Mouse (Mus musculus) macrophage (primary cell): ENCODE data around the gene Cacng6. TPM values are rescaled to one million over a fixed set of nuclear protein-coding genes. Genes with fewer than 3 reads are reported as not detected.
A peak's percentile ranks its signal among the peaks of the same experiment; 100 is the strongest.

Source experiments
- H3K27ac ChIP-seq: fragments of 350-480 bp; formaldehyde crosslinking; 2 replicates; pipeline ENCODE4 v1.9.0; 2021
- H3K36me3 ChIP-seq: fragments of 350-480 bp; formaldehyde crosslinking; 2 replicates; pipeline ENCODE4 v1.9.0; 2021; ENCODE audit errors: inconsistent target
- H3K4me3 ChIP-seq: fragments of 350-480 bp; formaldehyde crosslinking; 2 replicates; pipeline ENCODE4 v1.9.0; 2021; ENCODE audit errors: inconsistent target
- H3K79me2 ChIP-seq: fragments of 350-480 bp; formaldehyde crosslinking; 2 replicates; pipeline ENCODE4 v1.9.0; 2021; ENCODE audit errors: inconsistent target
- WGBS: methylation state at CpG from one replicate; pipeline ENCODE4 v1.1.7; 2026; ENCODE audit warnings: inconsistent platforms; ENCODE audit not compliant: missing documents; 5-methylcytosine and 5-hydroxymethylcytosine counted together
- polyA plus RNA-seq: library from polyadenylated mRNA; stranded (reverse); fragments of 250-400 nt; gene quantifications from 3 replicates; pipeline ENCODE4 v1.2.4, GENCODE M21; 2018; ENCODE audit warnings: inconsistent platforms

The Cacng6 gene
- polyA plus RNA-seq, 1 experiment from 2014 or later, result not detected

DNA sequence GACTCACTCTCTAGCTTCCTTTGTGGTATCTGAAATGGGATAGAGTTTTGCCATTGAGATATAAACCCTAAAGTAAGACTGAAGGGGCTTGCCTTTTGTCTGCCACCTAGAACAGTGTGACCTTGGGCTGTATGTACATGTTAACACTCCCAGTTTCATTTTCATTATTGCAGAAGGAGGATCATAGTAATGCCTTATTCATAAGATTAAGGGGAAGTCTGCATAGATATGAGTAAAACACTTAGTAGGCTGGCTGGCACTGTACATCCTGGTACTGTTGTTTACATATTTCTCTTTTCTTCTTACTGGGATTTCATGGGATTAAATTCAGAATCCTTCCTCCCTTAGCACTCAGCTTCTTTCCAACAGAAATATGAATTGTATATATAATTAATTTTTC is 24.1 kb upstream of the Cacng6 start:
- Histone ChIP-seq H3K36me3 (no peaks in the 10 kb centered on the region), H3K79me2 (no peaks in the 10 kb centered on the region), H3K4me3 (no peak overlapping the region), H3K27ac (no peak overlapping the region)

DNA sequence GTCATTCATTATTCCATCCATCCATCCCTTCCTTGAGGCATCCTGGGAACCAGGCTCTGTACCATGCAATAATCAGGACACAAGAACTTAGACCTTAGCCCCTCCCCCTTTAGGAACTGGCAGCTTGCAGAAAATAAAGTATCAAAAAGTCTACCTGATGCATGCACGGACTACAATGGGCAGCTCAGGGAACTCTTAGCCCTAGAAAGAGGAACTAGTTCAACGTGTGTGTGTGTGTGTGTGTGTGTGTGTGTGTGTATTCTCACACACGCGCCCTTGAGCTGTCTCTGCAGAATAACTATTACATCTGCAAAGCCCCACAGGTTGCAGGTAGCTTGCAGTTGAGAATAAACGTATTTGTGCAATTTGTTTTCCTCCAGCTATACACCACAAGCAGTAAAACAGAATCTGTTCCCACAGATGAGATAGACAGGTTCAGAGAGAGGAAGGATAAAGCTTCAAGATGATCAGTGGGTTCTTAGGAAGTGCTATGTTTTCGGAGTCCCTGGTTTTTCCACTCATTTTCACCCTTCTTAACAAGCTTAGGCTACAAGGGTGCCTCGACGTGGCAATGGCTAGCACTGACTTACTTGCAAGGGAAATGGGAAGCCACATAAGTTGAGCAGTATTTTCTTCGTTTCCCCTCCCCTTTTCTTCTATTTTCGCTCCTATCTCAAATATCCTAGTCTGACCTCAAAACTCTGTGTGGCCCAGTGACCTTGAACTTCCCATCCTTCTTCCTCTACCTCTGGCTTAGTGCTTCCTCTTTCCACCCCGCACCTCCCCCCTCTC is 14.1 kb upstream of the Cacng6 start:
- 8% methylated on average over 11 of the region's 11 CpGs for WGBS
- Histone ChIP-seq H3K36me3 (no peaks in the 10 kb centered on the region), H3K79me2 (no peaks in the 10 kb centered on the region), H3K4me3 (no peak overlapping the region), H3K27ac (no peak overlapping the region)

GRCm38 (mm10) chr7:3411160-3411941 is 12.6 kb upstream of the Cacng6 start:
- no peak overlapping the region for H3K27ac ChIP-seq
- 2% methylated on average over 31 of the region's 33 CpGs for WGBS
- H3K4me3 ChIP-seq, result peak overlapping the region; percentile 5; the same call in 1 of the 2 replicates
- no peaks in the 10 kb centered on the region for H3K79me2 ChIP-seq
- H3K36me3 ChIP-seq, result no peaks in the 10 kb centered on the region

DNA sequence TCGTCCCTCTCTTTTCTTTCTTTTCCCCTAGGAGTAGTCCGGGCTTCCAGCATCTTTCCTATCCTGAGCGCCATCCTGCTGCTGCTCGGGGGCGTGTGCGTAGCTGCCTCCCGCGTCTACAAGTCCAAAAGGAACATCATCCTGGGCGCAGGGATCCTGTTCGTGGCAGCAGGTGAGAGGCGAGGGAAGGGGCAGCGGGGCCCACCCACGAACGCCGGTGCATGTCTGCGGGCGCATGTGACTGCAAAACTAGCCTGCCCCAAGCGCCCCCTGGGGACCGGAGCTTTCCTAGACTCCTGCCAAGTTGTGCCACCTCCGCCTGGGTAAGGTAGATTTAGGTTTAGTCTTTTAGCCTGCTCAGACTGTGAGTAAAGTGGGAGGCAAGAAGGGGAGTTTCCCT is 12.0 kb upstream of the Cacng6 start:
- no peaks in the 10 kb centered on the region for H3K36me3 ChIP-seq
- 11% methylated on average over 20 of the region's 20 CpGs for WGBS
- no peak overlapping the region for H3K27ac ChIP-seq
- no peak overlapping the region for H3K4me3 ChIP-seq
- no peaks in the 10 kb centered on the region for H3K79me2 ChIP-seq

DNA sequence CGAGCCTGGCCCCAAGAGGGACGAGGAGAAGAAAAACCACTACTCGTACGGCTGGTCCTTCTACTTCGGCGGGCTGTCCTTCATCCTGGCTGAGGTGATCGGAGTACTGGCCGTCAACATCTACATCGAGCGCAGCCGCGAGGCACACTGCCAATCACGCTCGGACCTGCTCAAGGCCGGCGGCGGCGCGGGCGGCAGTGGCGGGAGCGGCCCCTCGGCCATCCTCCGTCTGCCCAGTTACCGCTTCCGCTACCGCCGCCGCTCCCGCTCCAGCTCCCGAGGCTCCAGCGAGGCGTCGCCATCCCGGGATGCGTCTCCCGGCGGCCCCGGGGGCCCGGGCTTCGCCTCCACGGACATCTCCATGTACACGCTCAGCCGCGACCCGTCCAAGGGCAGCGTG is 9.1 kb upstream of the Cacng6 start:
- 2% methylated on average over 36 of the region's 47 CpGs for WGBS
- Histone ChIP-seq H3K4me3 (no peak overlapping the region), H3K36me3 (no peaks in the 10 kb centered on the region), H3K79me2 (no peaks in the 10 kb centered on the region), H3K27ac (no peak overlapping the region)

DNA sequence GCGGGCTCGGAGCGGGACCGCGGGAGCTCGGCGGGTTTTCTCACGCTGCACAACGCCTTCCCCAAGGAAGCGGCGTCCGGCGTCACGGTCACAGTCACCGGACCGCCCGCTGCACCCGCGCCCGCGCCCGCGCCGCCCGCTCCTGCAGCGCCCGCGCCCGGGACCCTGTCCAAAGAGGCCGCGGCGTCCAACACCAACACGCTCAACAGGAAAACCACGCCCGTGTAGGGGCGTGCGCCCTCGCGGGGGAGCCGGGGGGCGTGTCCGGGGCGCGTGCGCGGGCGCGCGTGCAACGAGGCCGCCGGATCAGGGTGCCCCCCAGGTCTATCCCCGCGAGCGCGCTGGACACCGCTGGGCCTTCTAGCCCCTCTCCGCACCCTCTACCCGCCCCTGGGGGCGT is 8.6 kb upstream of the Cacng6 start:
- WGBS, result 2% methylated on average over 25 of the region's 60 CpGs
- Histone ChIP-seq H3K36me3 (no peaks in the 10 kb centered on the region), H3K27ac (no peak overlapping the region), H3K4me3 (no peak overlapping the region), H3K79me2 (no peaks in the 10 kb centered on the region)

DNA sequence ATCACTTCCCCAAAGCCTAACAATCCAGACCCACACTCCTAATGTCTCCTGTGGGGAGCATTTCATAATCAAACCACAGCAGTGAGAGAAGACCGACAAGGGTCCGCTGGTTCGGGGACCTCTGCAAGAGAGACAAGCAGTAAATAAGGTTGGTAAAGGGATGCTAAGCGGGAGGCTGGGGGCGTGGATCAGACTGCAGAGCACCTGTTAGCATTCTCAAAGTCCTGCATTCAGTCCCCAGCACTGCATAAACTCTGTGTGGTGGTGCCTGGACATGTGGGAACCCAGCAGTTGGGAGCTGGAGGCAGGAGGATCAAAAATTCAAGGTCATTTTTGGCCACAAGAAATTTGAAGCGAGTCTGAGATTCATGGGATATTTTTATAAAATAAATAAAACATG is 4.1 kb upstream of the Cacng6 start:
- H3K79me2 ChIP-seq, result no peaks in the 10 kb centered on the region
- no peak overlapping the region for H3K4me3 ChIP-seq
- H3K36me3 ChIP-seq, result no peaks in the 10 kb centered on the region
- WGBS, result 56% methylated on average over 6 of the region's 6 CpGs
- no peak overlapping the region for H3K27ac ChIP-seq

- no peak overlapping the region for H3K4me3 ChIP-seq
- 82% methylated on average over 5 of the region's 5 CpGs for WGBS
- no peaks in the 10 kb centered on the region for H3K79me2 ChIP-seq
- no peak overlapping the region for H3K27ac ChIP-seq
- no peaks in the 10 kb centered on the region for H3K36me3 ChIP-seq
These were observed 3.5 kb upstream of the Cacng6 start for GRCm38 (mm10) chr7:3420466-3420865.

- no peaks in the 10 kb centered on the region for H3K79me2 ChIP-seq
- H3K27ac ChIP-seq, result no peak overlapping the region
- H3K36me3 ChIP-seq, result no peaks in the 10 kb centered on the region
- no peak overlapping the region for H3K4me3 ChIP-seq
- 89% methylated on average over 3 of the region's 3 CpGs for WGBS
These were observed 2.7 kb upstream of the Cacng6 start for GRCm38 (mm10) chr7:3421297-3421696.

GRCm38 (mm10) chr7:3422051-3422450 is 1.9 kb upstream of the Cacng6 start:
- 48% methylated on average over 7 of the region's 7 CpGs for WGBS

GRCm38 (mm10) chr7:3423430-3423829 is 565 bp upstream of the Cacng6 start:
- Histone ChIP-seq H3K4me3 (no peak overlapping the region), H3K79me2 (no peaks in the 10 kb centered on the region), H3K36me3 (no peaks in the 10 kb centered on the region), H3K27ac (no peak overlapping the region)
- WGBS, result 10% methylated on average over 28 of the region's 30 CpGs

More at GRCm38 (mm10) chr7:3422051-3422450, 1.9 kb upstream of the Cacng6 start:
- H3K36me3 ChIP-seq, result no peaks in the 10 kb centered on the region
- H3K27ac ChIP-seq, result no peak overlapping the region
- no peak overlapping the region for H3K4me3 ChIP-seq
- H3K79me2 ChIP-seq, result no peaks in the 10 kb centered on the region

- Histone ChIP-seq H3K36me3 (no peaks in the 10 kb centered on the region), H3K4me3 (no peak overlapping the region), H3K27ac (no peak overlapping the region), H3K79me2 (no peaks in the 10 kb centered on the region)
- WGBS, result 93% methylated on average over 5 of the region's 5 CpGs
These were observed 1.1 kb downstream of the Cacng6 start for GRCm38 (mm10) chr7:3425141-3425540.

- no peaks in the 10 kb centered on the region for H3K79me2 ChIP-seq
- no peak overlapping the region for H3K4me3 ChIP-seq
- no peak overlapping the region for H3K27ac ChIP-seq
- WGBS, result 85% methylated on average over 6 of the region's 6 CpGs
- H3K36me3 ChIP-seq, result no peaks in the 10 kb centered on the region
These were observed 6.2 kb downstream of the Cacng6 start for GRCm38 (mm10) chr7:3430161-3430560.

GRCm38 (mm10) chr7:3432066-3432465 is 8.1 kb downstream of the Cacng6 start:
- H3K36me3 ChIP-seq, result no peaks in the 10 kb centered on the region
- no peak overlapping the region for H3K4me3 ChIP-seq
- H3K79me2 ChIP-seq, result no peaks in the 10 kb centered on the region
- 83% methylated on average over 1 of the region's 1 CpGs for WGBS
- H3K27ac ChIP-seq, result no peak overlapping the region

- 75% methylated on average over 5 of the region's 5 CpGs for WGBS
These were observed 13.9 kb downstream of the Cacng6 start for GRCm38 (mm10) chr7:3437941-3438340.

More at GRCm38 (mm10) chr7:3437941-3438340, 13.9 kb downstream of the Cacng6 start:
- no peak overlapping the region for H3K27ac ChIP-seq
- H3K79me2 ChIP-seq, result no peaks in the 10 kb centered on the region
- H3K36me3 ChIP-seq, result no peaks in the 10 kb centered on the region
- no peak overlapping the region for H3K4me3 ChIP-seq
